Mouse (Mus musculus) cerebellum, adult 2 months (tissue): ENCODE results near the gene Prrg2.

Experiments
- CTCF ChIP-seq: fragments of 200-500 bp; IDR thresholded peaks from 2 replicates; pipeline ENCODE4 v1.5.1; 2011; ENCODE audit warnings: low read depth, mild to moderate bottlenecking, control low read depth, low read length, moderate library complexity, borderline replicate concordance; ENCODE audit not compliant: insufficient read depth
- POLR2A ChIP-seq: fragments of 200-500 bp; IDR thresholded peaks from 2 replicates; pipeline ENCODE4 v1.6.1; 2011; ENCODE audit warnings: low read length, control low read depth, borderline replicate concordance; ENCODE audit not compliant: insufficient read depth

DNA sequence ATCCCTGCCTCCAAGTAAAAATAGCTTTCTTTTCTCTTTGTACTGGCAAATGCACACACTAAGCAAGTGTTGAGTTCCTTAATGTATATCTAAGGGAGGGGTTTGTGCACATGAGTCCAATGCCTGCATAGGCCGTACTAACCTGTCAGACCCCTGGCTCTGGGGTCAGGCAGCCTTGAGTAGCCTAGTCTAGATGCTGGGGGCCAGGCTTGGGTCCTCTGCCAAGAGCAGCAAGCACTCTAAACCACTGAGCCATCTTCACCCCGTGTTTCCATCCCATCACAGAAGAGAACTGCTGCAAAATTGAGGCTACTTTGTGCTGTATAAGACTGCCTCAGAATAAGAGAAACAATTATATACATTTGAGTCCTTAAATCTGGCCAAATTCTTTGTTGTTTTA, 15.4 kb upstream of the Prrg2 start:
- no peak for TF ChIP-seq CTCF
- no peak for TF ChIP-seq POLR2A
